Mouse (Mus musculus) embryonic fibroblast, embryonic 13.5 days (primary cell): ENCODE measurements around the gene Gm14401. TPM values are rescaled to one million over a fixed set of nuclear protein-coding genes. Genes with fewer than 3 reads are reported as not detected.
"Not testable (repeated sequence)": the region's sequence is repeated elsewhere in the genome, so short reads cannot be mapped to it uniquely, and the experiment has no call there.

Source experiments
- H3K27ac ChIP-seq: 2 replicates; pipeline ENCODE4 v1.5.1; 2012; ENCODE audit warnings: low read length, control low read depth, inconsistent platforms; ENCODE audit not compliant: insufficient read depth
- H3K4me1 ChIP-seq: 2 replicates; pipeline ENCODE4 v1.6.1; 2011; ENCODE audit warnings: low read length; ENCODE audit not compliant: control insufficient read depth, insufficient read depth
- H3K4me3 ChIP-seq: 2 replicates; pipeline ENCODE4 v1.5.1; 2011; ENCODE audit warnings: mild to moderate bottlenecking, control low read depth, low read length; ENCODE audit not compliant: insufficient read depth
- polyA plus RNA-seq: library from polyadenylated mRNA; stranded (reverse); fragments of >200 nt; gene quantifications from 2 replicates; pipeline ENCODE4 v1.2.4, GENCODE M21; 2011; ENCODE audit warnings: low read depth; ENCODE audit not compliant: missing spikeins, insufficient read length

Gm14401 gene
- 0.85 TPM in 1 of 2 replicates, not detected in the other for polyA plus RNA-seq

DNA sequence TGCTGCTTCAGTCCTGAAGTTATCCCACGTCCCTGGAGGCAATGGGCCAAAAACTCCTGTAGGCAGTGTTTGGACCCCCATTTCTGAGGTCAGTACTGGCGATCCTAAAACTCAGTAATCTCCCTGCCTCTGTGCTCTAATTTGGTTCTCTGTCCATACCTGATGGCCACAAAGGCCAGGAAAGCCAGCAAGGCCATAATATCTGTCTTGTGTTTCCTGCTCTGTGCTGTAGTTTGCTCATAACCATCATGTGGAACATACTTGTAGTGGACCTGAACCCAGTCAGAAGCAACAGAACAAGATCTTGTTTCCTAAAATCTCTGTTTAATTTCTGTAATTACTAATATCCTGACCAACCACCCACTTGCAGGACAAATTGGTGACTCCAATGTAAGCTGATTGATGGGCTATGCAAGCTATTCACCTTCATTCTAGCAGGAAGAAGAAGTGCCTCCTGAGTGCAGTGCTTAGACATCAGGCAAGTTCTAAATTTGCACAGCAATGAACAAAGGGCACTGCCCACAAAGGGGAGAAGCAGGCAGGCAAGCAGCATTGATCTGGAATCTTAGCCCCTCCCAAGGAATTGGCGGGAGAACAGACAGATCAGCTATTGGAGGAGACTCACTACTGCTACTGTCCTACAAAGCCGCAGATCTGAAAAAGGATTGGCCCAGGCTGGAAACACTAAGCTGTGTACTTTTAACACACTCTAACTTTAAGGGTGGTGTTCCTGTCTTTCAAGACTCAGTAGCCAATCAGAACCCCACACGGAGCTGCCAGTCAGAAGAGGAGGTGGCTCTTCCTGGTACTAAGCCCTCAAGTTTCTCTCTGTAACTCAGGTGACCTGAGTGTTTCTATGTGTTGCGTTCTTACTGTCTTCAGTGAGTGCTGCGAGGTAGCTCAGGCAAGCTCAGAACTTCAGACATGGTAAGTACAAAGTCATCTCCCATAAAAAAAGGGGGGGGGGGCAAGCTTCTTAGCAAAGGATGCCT, at the start of gene Gm14401:
Gene Gm14401 (plus strand): TSS at position 889 of the 992 bp plus-strand sequence.
- not testable (repeated sequence) for H3K4me1 ChIP-seq

DNA sequence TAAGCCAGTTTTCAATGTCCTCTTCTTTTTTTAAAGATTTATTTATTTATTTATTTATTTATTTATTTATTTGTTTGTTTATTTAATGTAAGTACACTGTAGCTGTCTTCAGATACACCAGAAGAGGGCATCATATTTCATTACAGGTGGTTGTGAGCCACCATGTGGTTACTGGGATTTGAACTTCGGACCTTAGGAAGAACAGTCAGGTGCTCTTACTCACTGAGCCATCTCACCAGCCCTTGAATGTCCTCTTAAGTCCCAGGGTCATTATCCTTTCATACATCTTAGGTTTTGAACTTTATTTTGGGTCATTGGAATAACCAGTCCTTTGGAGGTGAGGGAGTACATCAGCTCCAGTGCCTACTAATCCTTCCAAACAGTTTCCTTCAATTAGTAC, 1.3 kb upstream of the Gm14401 start:
- not testable (repeated sequence) for H3K4me3 ChIP-seq, H3K4me1 ChIP-seq, H3K27ac ChIP-seq

More for the DNA sequence above, at the start of gene Gm14401:
- not testable (repeated sequence) for H3K4me3 ChIP-seq, H3K27ac ChIP-seq

DNA sequence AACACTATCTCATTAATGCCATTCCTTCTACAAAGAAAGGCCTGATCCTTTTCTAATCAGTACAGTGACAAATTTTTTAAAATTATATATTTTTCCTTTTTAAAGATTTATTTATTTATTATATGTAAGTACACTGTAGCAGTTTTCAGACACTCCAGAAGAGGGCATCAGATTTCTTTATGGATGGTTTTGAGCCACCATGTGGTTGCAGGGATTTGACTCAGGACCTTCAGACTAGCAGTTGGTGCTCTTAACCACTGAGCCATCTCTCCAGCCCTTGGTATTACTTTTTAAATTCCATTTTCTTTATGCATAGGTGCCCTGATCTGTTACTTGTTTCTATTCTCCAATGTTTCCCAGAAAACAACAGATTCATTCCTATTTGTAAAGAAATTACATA, 895 bp downstream of the Gm14401 start:
- not testable (repeated sequence) for H3K4me1 ChIP-seq, H3K27ac ChIP-seq, H3K4me3 ChIP-seq

DNA sequence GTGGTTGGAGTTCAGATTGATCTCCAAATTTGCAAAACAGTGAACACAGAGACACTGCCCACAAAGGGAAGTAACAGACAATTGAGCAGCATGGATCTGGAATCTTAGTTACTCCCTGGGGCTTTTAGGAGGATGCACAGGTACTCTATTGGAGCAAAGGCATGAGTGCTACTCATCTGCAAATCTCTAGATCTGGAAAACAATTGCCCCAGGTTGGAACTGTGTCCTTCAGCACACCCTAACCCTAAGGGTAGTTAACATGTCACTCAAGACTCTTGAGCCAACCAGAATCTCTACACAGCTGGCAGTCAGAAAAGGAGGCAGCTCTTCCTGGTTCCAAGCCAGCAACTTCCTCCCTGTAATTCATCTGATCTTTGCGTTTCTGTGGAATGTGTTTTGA, 5.7 kb downstream of the Gm14401 start:
- not testable (repeated sequence) for H3K4me3 ChIP-seq, H3K4me1 ChIP-seq, H3K27ac ChIP-seq

DNA sequence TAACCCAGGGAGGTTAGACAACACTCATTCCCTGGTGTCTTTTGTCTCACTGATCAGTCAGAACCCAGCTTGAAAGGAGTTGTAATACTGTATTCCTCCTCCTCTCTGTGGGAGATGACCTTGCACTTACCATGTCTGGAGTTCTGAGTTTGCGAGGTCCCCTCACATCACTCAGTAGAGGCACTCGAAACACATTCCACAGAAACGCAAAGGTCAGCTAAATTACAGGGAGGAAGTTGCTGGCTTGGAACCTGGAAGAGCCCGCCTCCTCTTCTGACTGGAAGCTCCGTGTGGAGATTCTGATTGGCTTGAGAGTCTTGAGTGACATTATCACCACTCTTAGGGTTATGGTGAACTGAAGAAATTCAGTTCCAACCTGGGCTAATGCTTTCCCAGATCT, 35.0 kb downstream of the Gm14401 start:
- H3K4me1 ChIP-seq, H3K4me3 ChIP-seq, H3K27ac ChIP-seq: not testable (repeated sequence)

DNA sequence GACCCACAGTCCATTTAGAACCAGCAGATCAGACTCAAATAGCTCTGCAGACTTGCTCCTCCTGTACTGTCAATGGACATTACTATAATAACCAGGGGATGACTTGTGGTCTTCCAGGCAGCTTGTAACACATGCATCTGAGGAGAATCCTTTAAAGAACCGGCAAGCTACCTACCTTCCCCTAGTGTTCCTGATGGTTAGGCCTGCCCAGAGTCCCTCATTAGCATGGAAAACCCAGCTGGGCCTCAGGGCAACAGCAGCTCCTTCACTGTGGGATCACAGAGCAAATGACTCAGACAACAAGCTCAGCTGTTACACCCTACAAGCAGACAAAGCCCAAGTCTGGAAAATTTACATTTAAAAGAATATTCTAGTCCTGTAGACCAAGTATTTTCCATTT, 55.0 kb downstream of the Gm14401 start:
- H3K4me1 ChIP-seq, H3K4me3 ChIP-seq, H3K27ac ChIP-seq: not testable (repeated sequence)

Other genes with a start within 250 kb of the Gm14401 start
- not detected in 2 replicates for gene Gm14408, start 243.2 kb upstream of the Gm14401 start, polyA plus RNA-seq
- gene Gm14296, start 146.5 kb upstream of the Gm14401 start, polyA plus RNA-seq: 12.8 and 12.9 TPM in 2 replicates
- gene Gm14419, start 73.4 kb upstream of the Gm14401 start, polyA plus RNA-seq: 15.1 and 28.1 TPM in 2 replicates
- gene Gm14410, start 132.1 kb downstream of the Gm14401 start, polyA plus RNA-seq: 6.9 and 8.0 TPM in 2 replicates
- gene Gm14409, start 192.7 kb downstream of the Gm14401 start, polyA plus RNA-seq: 0.72 and 2.6 TPM in 2 replicates
- 0.60 and 0.63 TPM in 2 replicates for gene Gm14412, start 250.0 kb downstream of the Gm14401 start, polyA plus RNA-seq